Mouse (Mus musculus) liver, adult 2 months (tissue): ENCODE data around the gene Zmiz1. TPM values are rescaled to one million over a fixed set of nuclear protein-coding genes. Genes with fewer than 3 reads are reported as not detected.

Experiments
- DNase-seq: peaks from one replicate; pipeline ENCODE4 v3.0.0-alpha.2; 2011; ENCODE audit warnings: low read depth, low spot score; ENCODE audit errors: extremely low read depth
- H3K27ac ChIP-seq: fragments of 200-500 bp; replicated peaks from 2 replicates; pipeline ENCODE4 v1.5.1; 2012; ENCODE audit warnings: low read depth, mild to moderate bottlenecking, control low read depth, inconsistent platforms, low read length; ENCODE audit not compliant: insufficient read depth
- H3K27me3 ChIP-seq: fragments of 200-500 bp; 2 replicates; pipeline ENCODE4 v1.6.1; 2012; ENCODE audit warnings: mild to moderate bottlenecking, moderate library complexity, low read length, inconsistent platforms; ENCODE audit not compliant: control insufficient read depth, insufficient read depth
- H3K36me3 ChIP-seq: fragments of 200-500 bp; 2 replicates; pipeline ENCODE4 v1.6.1; 2012; ENCODE audit warnings: low read length, inconsistent platforms; ENCODE audit not compliant: control insufficient read depth, insufficient read depth
- H3K4me1 ChIP-seq: fragments of 200-500 bp; 2 replicates; pipeline ENCODE4 v1.6.1; 2011; ENCODE audit warnings: low read length; ENCODE audit not compliant: control insufficient read depth, insufficient read depth
- H3K4me3 ChIP-seq: fragments of 200-500 bp; 2 replicates; pipeline ENCODE4 v1.5.1; 2011; ENCODE audit warnings: low read depth, mild to moderate bottlenecking, control low read depth, low read length, moderate library complexity; ENCODE audit not compliant: insufficient read depth
- H3K79me2 ChIP-seq: fragments of 200-500 bp; 2 replicates; pipeline ENCODE4 v1.6.1; 2012; ENCODE audit warnings: inconsistent platforms, mild to moderate bottlenecking, low read length, moderate library complexity; ENCODE audit not compliant: control insufficient read depth, insufficient read depth
- H3K9ac ChIP-seq: fragments of 200-500 bp; 2 replicates; pipeline ENCODE4 v1.6.1; 2012; ENCODE audit warnings: low read depth, mild to moderate bottlenecking, control low read depth, inconsistent platforms, low read length
- CTCF ChIP-seq: fragments of 200-500 bp; IDR thresholded peaks from 2 replicates; pipeline ENCODE4 v1.5.1; 2011; ENCODE audit warnings: low read depth, low read length, control low read depth
- POLR2A ChIP-seq: fragments of 200-500 bp; IDR thresholded peaks from 2 replicates; pipeline ENCODE4 v1.6.1; 2011; ENCODE audit warnings: low read length, control low read depth; ENCODE audit not compliant: insufficient read depth; ENCODE audit errors: extremely low read depth
- whole genome bisulfite sequencing: fragments of 180-500 bp; shearing (Covaris S2); methylation state at CpG from one replicate; pipeline ENCODE4 v1.1.7; 2018; 5-methylcytosine and 5-hydroxymethylcytosine counted together
- polyA plus RNA-seq: library from polyadenylated mRNA; depleted of rRNA; stranded (reverse); fragments of >200 nt; gene quantifications from 2 replicates; pipeline ENCODE4 v1.2.3, GENCODE M21; 2012
- total RNA-seq: library from RNA; depleted of rRNA; stranded (reverse); fragments of >200 nt; gene quantifications from 2 replicates; pipeline ENCODE4 v1.2.3, GENCODE M21; 2014

Zmiz1 gene
- total and polyA plus RNA-seq, 2 experiments, result 5.3 to 10.2 TPM

- Histone ChIP-seq H3K9ac (no peak overlapping the region), H3K36me3 (no peaks in the 10 kb centered on the region; the same call in 1 of the 2 replicates), H3K4me3 (no peak overlapping the region), H3K27me3 (no peaks in the 10 kb centered on the region), H3K4me1 (no peaks in the 10 kb centered on the region; the same call in 1 of the 2 replicates), H3K27ac (no peak overlapping the region), H3K79me2 (peaks cover 13% of the 10 kb centered on the region; the same call in 1 of the 2 replicates)
- TF ChIP-seq POLR2A, result no peak
- TF ChIP-seq CTCF, result no peak
- no peak for DNase-seq
- 85% methylated on average over 5 of the region's 5 CpGs for WGBS
These were observed 100.9 kb downstream of the Zmiz1 start for GRCm38 (mm10) chr14:25559907-25560306.

GRCm38 (mm10) chr14:25560841-25561240 is 101.9 kb downstream of the Zmiz1 start:
- H3K9ac ChIP-seq, result no peak overlapping the region
- WGBS, result 96% methylated on average over 3 of the region's 3 CpGs

GRCm38 (mm10) chr14:25561716-25562115 is 102.7 kb downstream of the Zmiz1 start:
- Histone ChIP-seq H3K4me3 (no peak overlapping the region), H3K27me3 (no peaks in the 10 kb centered on the region), H3K36me3 (no peaks in the 10 kb centered on the region; the same call in 1 of the 2 replicates), H3K9ac (no peak overlapping the region), H3K79me2 (peaks cover 18% of the 10 kb centered on the region; the same call in 1 of the 2 replicates), H3K27ac (no peak overlapping the region), H3K4me1 (no peaks in the 10 kb centered on the region)
- 74% methylated on average over 1 of the region's 1 CpGs for WGBS
- TF ChIP-seq CTCF, result no peak
- TF ChIP-seq POLR2A, result no peak
- no peak for DNase-seq

More at GRCm38 (mm10) chr14:25560841-25561240, 101.9 kb downstream of the Zmiz1 start:
- H3K27ac ChIP-seq, result no peak overlapping the region
- TF ChIP-seq CTCF (no peak), POLR2A (no peak)
- H3K36me3 ChIP-seq, result no peaks in the 10 kb centered on the region; the same call in 1 of the 2 replicates
- H3K4me3 ChIP-seq, result no peak overlapping the region
- peaks cover 15% of the 10 kb centered on the region; the same call in 1 of the 2 replicates for H3K79me2 ChIP-seq
- DNase-seq, result no peak
- no peaks in the 10 kb centered on the region for H3K4me1 ChIP-seq
- H3K27me3 ChIP-seq, result no peaks in the 10 kb centered on the region

GRCm38 (mm10) chr14:25562447-25562846 is 103.5 kb downstream of the Zmiz1 start:
- H3K79me2 ChIP-seq, result peaks cover 22% of the 10 kb centered on the region; the same call in 1 of the 2 replicates
- 71% methylated on average over 4 of the region's 4 CpGs for WGBS

GRCm38 (mm10) chr14:25562909-25563308 is 103.9 kb downstream of the Zmiz1 start:
- peaks cover 25% of the 10 kb centered on the region; the same call in 1 of the 2 replicates for H3K79me2 ChIP-seq
- 94% methylated on average over 7 of the region's 7 CpGs for WGBS
- H3K9ac ChIP-seq, result no peak overlapping the region
- no peaks in the 10 kb centered on the region for H3K27me3 ChIP-seq
- no peaks in the 10 kb centered on the region for H3K4me1 ChIP-seq
- TF ChIP-seq CTCF, result no peak
- no peak for TF ChIP-seq POLR2A
- no peaks in the 10 kb centered on the region; the same call in 1 of the 2 replicates for H3K36me3 ChIP-seq
- no peak overlapping the region for H3K27ac ChIP-seq
- no peak overlapping the region for H3K4me3 ChIP-seq
- no peak for DNase-seq

More at GRCm38 (mm10) chr14:25562447-25562846, 103.5 kb downstream of the Zmiz1 start:
- H3K4me1 ChIP-seq, result no peaks in the 10 kb centered on the region
- H3K9ac ChIP-seq, result no peak overlapping the region
- TF ChIP-seq CTCF (no peak), POLR2A (no peak)
- no peaks in the 10 kb centered on the region; the same call in 1 of the 2 replicates for H3K36me3 ChIP-seq
- H3K27me3 ChIP-seq, result no peaks in the 10 kb centered on the region
- DNase-seq, result no peak
- H3K4me3 ChIP-seq, result no peak overlapping the region
- no peak overlapping the region for H3K27ac ChIP-seq

GRCm38 (mm10) chr14:25564577-25564976 is 105.6 kb downstream of the Zmiz1 start:
- H3K36me3 ChIP-seq, result no peaks in the 10 kb centered on the region; the same call in 1 of the 2 replicates
- no peaks in the 10 kb centered on the region for H3K4me1 ChIP-seq
- no peak overlapping the region for H3K4me3 ChIP-seq
- peaks cover 19% of the 10 kb centered on the region; the same call in 1 of the 2 replicates for H3K79me2 ChIP-seq
- 88% methylated on average over 8 of the region's 8 CpGs for WGBS
- H3K27me3 ChIP-seq, result no peaks in the 10 kb centered on the region
- TF ChIP-seq POLR2A (no peak), CTCF (no peak)
- H3K9ac ChIP-seq, result no peak overlapping the region
- DNase-seq, result no peak
- H3K27ac ChIP-seq, result no peak overlapping the region
